Mouse (Mus musculus): ENCODE results near the gene Mtmr12.

DNA sequence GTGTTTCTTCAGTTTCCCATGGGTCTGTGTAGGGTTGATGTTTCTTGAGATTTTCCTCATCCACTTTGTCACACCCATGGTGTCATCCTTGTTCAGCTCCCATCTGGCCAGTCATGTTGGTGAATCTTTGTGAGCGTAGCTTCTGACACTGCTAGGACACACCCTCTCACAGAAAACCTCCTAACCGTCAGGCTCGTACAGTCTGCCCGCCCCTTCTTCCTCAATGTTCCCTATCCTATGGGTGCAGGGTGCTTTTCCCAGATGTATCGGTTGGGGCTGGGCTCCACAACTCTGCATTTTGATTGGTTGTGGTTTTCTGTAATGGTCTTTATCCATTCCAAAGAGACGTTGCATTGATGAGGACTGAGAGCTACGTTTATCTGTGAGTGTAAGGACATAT is 85.5 kb downstream of the Mtmr12 start:
- TF ChIP-seq CTCF (IDR thresholded peaks at IDR 0.05; ENCODE audit: borderline replicate concordance, control insufficient read depth, extremely low read depth, insufficient read depth, low read length, poor library complexity) = no peak
- no peak for TF ChIP-seq POLR2A (IDR thresholded peaks at IDR 0.05; ENCODE audit: control insufficient read depth, extremely low read depth, insufficient read depth, low read length, poor library complexity)
